Mouse (Mus musculus) neural tube, embryonic 10.5 days (tissue): ENCODE measurements around the gene Pigz.
"Not testable (repeated sequence)": the region's sequence is repeated elsewhere in the genome, so short reads cannot be mapped to it uniquely, and the experiment has no call there.

Source experiments
- DNase-seq: peaks from one replicate; pipeline ENCODE4 v3.0.0-alpha.2; 2017; ENCODE audit warnings: low spot score; ENCODE audit errors: extremely low spot score

Gene Pigz

DNA sequence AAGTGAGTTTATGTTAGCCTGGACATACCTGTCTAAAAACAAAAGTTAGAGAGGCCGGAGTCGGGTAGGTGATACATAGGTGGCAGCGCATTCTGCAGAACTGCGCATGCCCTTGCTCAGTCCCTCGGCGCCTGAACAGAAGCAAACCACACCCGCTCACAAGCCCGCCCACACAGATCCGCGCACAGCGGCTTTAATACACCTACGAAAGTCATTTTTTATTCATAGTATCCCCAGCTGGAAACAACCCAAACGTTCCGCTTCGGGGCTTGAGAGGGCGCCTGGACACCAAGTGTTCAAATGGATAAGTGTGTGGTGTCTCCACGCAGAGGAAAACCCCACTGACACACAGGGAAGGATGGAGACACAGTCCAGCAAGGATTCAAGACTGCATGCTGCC, 2.3 kb upstream of the Pigz start:
- DNase-seq, result no peak

DNA sequence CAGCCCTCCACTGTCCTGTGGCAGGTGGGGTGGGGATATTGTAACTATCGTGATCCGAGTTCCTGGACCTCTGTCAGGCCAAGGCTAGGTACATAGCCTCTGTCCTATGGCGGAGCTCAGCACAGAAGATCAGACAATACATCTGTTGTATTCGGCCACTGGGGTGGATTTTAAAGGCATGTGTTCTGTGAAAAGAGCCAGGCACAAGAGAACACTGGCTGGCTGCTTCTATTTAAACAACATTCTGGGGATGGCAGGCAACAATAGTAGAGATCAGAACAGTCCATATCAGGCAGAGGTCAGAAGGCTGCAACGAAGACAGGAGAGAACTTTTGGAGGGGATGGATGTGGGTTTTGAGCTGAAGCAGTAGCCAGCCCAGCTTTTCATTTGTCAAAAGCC, 1.4 kb upstream of the Pigz start:
- DNase-seq, result no peak

DNA sequence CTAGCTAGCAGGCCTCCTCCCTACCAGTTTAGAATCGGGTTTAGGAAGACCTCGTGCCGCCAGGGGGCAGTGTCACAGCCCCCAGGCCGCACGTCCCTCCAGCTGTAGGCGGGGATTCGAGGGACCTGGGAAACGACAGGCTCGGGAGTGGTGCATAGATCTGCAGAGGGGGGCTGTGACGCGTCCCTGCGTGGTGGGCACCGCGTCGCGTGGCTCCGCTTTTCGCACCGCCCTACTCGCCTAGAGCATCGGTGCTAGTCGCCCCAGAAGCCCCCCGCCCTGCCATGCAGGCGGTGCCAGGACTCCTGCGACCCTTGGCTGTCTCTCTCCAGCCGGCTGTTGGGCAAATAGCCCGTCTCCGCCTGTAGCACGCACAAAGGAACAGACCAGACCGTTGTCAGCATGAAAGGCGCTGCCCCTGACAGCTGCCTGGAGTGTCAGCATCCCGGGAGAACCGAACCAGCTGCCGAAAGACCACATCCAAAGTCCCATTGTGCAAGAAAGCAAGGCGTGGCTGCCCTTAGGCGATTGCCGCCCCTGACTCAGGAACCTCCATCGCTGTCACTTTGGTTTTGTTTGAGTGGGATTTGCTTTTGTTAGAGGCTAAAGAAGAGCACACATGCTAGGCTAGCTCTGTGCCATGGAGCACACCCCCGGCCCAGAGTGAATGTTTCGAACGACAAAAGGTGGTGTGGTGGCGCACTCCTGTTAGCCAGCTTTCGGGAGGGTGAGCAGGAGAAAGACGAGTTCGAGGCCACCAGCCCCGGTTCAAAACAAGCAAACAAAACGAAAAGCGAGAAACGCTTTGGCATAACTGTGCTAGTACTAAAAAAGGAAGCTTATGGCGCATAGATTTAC, 582 bp upstream of the Pigz start:
- DNase-seq, result peak; percentile 89

DNA sequence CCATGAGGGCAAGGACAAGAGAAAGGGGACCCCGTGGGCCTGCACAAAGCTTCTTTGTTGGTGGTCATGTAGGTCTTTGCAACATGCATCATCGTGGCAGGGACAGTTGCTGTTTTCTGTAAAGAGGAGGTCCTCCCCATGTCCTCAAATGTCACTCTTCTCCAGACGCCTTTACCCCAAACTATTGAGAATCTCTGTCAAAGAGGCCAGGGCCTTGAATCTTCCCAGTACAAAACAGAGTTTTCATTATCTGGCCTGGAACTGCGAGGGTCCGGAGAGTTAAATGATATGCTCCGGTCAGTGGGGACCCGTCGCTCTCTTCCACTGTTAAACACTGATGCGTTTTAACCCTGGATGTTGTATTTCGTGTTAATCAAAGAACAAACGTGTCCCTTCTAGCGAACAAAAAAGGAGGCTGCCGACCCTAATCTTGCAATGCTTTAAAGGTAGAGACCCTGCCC, 929 bp downstream of the Pigz start:
- peak; percentile 47 for DNase-seq

DNA sequence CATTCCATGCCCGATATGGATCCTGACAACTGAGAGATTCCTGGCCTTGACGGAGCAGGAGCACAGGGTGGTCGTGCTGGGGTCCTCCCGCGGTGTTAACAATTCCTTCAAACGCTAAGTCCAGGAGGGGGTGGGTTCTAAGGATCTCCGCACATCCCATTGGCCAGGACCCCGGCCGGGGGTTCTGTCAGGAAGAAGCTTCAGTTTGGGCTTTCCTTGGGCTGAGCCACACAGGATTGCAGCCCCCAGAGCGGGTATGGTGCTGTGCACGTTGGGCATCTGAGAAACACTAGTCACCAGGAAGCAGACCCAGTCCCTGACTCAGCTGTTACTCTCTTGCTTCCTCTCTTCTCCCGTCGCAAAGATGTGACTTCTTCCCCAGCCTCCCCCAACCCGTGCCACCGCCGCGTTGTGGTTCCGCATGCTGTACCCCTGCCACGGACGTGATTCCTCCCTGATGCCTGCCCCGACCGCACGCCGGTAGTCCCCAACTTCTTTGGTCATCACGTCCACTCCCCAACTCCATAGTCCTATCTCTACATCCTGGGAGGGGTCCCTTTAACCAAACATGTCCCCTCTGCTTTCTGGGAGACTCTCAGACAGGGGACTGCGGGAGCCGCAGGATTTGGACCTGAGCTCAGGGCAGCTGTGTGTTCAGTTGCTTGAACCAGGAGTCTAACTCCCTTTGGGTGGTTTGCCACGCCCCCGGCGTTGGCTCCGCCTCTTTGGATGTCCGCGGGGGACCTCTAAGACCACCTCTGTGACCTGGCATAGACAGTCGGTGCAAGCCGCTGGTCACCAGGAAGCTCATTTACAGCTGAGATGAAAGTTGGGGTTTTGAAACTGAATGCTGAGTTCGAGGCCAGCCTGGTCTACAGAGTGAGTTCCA, 1.7 kb downstream of the Pigz start:
- peak; percentile 51 for DNase-seq

DNA sequence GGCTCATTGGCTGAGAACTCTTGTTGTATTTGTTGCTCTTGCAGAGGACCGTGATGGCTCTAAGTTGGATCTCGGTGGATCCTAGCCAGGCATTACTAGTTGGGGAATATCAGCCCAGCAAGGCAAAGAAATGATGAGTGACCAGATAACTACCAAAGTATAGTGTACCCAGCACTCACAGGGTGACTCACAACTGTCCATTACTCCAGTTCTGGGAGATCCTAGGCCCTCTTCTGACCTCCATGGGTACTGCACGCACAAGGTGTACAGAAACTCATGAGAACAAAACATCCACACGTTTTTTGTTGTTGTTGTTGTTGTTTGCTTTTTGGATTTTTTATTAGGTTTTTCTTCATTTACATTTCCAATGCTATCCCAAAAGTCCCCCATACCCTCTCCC, 2.9 kb downstream of the Pigz start:
- no peak for DNase-seq

DNA sequence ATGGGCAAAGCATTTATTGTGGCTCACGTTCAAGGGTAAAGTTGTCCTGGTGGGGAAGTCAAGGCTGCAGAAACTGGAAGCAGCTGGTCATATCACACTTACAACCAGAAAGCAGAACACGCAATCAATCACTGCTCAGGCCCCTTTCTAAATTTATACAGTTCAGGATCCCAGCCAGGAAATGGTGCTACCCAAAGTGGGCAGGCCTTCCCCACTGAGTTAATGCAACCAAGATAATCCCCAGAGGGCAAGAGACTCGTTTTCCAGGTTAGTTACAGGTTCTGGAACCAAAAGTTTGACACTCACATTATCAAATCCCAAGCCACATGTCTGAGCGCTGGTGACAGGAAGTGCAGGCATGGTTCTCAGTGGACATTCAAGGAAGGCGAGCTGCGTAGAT, 5.2 kb downstream of the Pigz start:
- DNase-seq, result no peak

DNA sequence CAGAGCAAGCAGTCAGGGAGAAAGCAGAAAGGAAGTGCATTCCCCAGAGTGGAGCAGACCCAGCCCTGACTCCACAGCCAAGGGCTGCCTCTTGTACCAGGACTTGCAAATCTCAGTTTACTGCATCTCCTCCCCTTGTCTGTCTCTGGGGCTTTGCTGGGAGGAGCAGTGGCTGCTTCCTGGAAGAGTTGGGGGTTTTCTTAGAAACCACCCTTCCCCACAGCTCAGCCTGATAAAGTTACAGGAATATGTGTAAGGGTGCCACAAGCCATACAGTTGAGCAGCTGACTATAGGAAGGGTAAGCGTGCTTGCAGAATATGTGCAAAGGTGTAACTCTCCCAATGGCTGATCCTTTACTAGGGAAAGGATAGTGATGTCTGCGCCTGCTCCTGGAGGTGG, 6.9 kb downstream of the Pigz start:
- no peak for DNase-seq

DNA sequence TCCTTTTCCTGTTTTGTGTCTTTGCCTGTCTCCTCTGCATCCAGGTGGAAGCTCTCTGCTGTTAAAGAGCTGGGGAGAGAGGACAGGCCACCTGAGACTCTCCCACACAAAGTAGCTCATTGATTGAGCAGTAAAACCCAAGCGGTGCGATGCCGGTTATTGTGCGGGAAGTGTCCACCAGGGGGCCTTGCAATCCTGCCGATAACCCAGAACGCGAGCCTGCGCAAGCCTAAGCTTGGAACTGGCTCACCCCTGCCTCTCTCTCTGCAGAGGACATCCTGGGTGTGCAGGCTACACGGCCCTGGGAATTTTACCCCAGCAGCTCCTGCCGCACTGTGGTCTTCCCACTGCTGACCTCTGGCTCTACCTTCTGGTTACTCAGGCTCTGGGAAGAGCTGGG, 10.3 kb downstream of the Pigz start:
- DNase-seq, result peak; percentile 78

DNA sequence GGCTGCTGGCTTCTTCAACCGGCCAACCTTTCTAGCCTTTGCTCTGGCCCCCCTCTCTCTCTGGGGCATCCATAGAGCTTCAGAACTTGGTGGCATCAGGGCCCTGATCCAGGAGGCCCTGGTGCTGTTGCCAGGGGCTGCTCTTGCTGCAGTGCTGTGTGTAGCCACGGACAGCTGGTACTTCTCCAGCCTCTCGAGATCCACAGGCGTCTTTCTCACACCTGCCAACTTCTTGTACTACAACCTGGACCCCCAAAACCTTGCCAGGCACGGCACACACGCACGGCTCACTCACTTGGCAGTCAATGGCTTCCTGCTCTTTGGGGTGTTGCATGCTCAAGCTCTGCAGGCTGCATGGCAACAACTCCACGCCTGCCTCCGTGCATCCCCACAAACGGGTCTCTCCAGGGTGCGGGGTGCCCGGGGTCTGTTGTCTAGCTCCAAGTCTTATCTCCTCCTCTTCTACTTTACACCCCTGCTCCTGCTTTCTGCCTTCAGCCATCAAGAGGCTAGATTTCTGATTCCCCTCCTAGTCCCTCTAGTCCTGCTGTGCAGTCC, 11.1 kb downstream of the Pigz start:
- no peak for DNase-seq

DNA sequence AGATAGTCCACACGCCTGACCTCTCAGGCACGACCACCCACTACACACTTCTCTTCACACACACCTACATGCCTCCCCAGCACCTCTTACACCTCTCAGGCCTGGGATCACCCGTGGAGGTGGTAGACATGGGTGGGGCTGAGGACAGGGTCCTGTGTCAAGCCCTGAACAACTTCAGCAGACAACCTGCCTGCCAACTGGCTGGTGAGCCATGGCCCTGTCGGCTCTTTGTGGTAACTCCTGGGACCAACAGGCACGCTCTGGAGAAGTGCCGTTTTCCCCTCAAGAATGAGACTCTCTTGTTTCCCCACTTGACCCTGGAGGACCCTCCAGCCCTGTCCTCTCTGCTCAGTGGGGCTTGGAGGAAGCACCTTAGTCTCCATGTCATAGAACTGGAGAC, 11.7 kb downstream of the Pigz start:
- no peak for DNase-seq

DNA sequence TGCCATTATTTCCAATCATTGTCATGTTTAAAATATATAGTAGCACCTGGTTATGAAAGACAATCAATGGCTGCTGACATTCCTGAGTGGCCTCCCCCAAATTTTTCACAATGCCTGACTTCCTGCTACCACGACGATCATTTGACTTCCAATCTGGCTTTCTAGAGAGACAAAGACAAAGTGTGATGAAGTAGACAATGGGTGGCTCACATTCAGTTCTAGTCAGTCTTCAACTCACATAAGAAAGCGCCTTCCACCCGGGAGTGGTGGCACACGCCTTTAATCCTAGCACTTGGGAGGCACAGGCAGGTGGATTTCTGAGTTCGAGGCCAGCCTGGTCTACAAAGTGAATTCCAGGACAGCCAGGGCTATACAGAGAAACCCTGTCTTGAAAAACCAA, 12.3 kb downstream of the Pigz start:
- not testable (repeated sequence) for DNase-seq

DNA sequence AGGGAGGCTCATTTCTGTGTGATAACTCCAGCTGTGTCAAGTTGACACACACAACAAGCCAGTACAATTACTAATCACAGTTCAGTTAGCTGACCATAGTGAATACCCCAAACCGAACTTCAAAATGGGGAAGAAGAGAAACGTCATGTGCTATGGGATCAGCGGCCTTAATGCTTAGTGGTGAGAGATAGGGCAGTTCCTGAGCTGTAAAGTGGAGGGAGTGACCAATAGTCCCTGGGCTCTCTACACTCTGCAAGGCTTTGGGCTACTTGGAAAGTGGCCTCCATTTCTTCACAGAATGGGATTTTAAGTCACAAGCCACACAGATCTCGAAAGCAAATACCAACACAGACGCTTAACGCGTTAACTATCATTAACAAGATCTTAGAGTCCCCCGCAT, 13.7 kb downstream of the Pigz start:
- no peak for DNase-seq

DNA sequence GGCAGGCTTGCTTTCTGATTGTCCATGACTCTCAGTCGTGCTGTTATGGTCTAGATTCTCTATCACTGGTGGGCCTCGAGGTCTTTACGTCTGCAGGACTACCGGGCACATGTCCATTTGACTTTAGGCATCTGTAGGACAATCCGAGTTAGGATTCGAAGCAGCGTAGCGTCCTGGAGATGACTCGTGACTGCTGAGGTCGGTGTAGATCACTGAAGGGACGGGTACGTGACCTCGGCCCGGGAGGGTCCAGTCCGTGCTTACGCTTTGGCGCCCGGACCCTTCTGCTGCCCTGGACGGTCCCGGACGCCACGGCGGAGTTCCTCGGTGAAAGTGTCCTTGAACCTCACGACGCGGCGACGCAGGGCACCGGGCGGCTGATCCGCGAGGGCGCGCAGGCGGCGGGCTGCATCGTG, 14.3 kb downstream of the Pigz start:
- DNase-seq, result no peak

DNA sequence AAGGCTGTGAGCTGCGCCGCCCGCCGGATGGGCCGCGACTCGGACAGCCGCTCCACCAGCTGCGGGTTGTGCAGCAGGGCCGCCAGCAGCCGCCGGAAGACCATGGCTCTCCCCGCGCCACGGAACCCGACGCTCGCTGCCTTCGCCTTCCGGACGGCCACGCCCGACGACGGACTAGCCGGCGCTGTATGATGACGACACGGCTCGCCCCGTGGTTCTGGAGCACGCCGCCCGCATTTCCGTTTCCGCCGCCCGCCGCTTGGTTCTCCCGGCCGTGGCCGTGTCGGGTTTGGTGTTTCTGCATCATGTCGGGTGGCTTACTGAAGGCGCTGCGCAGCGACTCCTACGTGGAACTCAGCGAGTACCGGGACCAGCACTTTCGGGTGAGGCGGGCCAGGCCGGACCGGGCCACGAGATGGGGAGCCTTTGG, 14.7 kb downstream of the Pigz start, which contains the start of the genes 0610012G03Rik and Ncbp2:
Gene 0610012G03Rik (minus strand): TSS at position 150 of the 430 bp plus-strand sequence.
Gene Ncbp2 (plus strand): TSS at position 169 of the 430 bp plus-strand sequence.
- DNase-seq, result peak; percentile 98

DNA sequence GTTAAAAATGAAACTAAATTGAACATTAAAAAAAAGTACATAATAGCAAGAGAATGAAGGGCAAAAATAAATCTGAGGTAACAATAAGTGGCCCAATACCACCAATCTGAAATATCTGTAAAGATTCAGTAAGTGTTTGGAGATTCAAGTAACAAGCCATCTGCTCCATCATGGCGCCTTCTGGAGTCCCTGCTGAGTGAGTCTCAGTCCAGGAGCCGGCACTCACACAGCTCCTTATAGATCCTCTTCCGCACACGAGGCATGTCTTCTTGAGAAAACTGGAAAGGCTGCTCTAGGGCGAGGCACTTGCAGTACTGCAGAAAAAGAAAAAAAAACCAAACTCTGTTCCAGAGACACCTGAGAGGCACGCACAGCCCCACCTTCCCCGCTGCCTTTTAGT, 29.6 kb downstream of the Pigz start:
- DNase-seq, result no peak

DNA sequence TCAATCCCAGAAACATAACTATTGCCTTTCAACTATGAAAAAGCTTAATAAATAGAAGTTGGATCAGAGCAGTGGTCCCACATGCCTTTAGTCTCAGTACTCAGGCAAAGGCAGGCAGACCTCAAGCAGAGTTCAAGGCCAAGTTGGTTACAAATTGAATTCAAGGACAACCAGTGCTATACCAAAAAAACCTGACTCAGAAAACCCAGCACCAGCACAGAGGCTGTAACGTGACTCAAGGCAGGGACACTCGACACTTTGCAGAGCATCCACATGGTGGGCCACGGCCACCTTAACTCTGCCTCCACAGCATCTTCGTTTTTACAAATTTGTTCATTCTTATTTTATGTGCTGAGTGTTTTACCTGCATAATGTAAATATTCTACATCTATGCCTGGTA, 41.6 kb downstream of the Pigz start:
- DNase-seq, result no peak

DNA sequence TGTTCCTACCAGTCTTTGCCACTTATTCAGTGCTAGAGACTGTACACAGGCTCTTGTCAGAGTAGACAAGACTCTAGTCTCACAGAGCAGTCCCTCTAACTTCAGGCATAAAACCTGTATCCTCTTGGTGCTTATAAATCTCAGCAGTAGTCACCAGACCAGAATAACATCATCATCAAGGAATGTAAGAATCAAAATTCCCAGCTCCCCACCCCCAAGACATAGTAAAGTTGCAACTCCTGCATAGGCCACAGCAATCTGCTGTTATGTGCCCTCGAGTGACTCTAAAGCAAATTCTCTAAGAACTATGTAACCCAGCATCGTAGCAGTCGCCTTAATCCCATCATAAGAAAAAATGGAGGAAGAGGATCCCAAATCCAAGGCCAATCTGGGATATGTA, 45.9 kb downstream of the Pigz start:
- DNase-seq, result no peak

DNA sequence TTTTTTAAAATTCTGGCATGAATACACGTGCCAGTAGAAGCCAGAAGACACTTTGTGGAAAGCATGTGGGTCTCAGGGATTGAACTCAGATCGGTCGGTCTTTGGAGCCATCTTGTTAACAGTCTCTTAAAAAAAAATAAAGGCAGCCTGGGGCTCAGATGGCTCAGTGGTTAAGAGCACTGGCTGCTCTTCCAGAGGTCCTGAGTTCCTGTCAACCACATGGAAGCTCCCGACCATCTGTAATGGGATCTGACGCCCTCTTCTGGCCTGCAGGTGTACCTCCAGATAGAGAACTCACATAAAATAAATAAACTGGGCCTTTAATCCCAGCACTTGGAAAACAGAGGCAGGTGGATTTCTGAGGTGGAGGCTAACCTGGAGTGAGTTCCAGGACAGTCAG, 47.3 kb downstream of the Pigz start:
- DNase-seq, result no peak

DNA sequence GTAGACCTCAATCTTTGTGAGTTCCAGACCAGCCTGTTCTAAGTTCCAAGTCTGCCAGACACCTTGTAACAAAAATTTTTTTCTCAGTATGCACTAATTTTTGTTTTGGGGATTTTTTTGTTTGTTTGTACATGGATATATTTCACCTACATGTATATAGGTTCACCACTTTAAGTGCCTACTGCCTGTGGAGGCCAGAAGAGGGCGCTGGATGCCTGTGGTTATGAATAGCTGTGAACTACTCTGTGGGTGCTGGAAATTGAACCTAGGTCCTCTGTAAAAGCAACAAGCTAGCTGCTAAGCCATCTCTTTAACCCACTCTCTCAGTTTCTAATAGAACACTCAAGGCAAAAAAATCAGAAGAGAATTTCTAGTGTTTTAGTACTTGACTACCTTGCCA, 58.4 kb downstream of the Pigz start:
- DNase-seq, result no peak

DNA sequence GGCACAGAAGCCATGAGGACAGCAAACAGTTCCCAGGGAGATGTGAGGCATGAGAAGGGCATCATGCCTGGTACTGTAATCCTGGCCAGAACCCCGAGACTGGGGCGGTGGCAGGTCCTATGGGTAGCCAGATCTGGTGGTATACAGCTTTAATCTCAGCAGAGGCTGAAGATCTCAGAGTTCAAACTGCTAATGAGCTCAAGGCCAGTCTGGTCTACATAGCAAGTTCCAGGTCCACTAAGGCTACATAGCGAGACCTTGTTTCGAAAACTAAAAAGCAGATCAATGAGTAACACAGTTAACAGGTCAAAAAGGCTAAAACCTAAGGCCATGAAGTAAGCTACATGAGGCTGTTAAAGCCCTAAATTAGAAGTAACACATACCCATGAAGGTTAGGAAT, 59.5 kb downstream of the Pigz start:
- DNase-seq, result no peak

DNA sequence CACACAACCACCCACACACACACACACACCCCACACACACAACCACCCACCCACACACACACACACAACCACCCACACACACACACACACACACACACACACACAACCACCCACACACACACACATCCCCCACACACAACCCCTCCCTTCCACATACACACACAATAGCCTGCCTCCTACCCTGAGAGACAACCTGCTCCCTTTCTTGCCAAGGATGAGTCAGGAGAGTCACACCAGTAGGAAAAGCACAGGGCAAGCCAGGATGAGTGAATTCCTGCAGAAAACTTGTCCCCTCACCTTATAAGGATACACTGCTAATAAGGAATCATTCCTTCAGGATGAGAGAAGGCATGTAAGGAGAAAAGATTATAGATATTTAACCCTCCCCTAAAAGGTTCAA, 60.3 kb downstream of the Pigz start:
- no peak for DNase-seq
